Mouse (Mus musculus): Measurements from ENCODE around the gene Spryd3.

DNA sequence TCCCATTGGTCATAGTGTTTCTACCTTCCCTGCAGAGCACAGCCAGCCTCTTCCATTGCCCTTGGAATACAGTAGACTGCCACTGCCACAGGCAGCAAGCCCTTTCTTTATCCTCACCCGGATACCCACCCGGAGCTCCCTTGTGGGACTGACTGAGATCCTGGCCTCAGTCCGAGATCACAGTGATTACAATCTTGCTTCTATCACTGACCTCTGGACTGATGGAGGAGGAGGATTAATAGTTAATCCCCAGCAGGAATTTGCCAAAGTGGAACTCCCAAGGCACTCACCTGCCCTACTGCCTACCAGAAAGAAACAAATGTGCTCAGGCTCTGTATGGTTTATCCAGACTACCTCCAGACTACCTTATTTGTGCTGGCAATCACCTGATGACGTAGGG lies 13.5 kb upstream of the Spryd3 start:
- no peak for TF ChIP-seq TCF12 (IDR thresholded peaks at IDR 0.05; ENCODE audit: low read depth, low read length)
- no peak for TF ChIP-seq GATA1 (IDR thresholded peaks at IDR 0.05; ENCODE audit: low read depth, low read length)
- no peak for TF ChIP-seq EP300 (IDR thresholded peaks at IDR 0.05; ENCODE audit: low read depth in 1 of 2, low read length in 2 of 2)
- TF ChIP-seq CTCF (IDR thresholded peaks at IDR 0.05 in 2 of 3, conservative IDR thresholded peaks at IDR 0.05 in 1 of 3; ENCODE audit: control insufficient read depth in 1 of 3, insufficient read depth in 1 of 3, low read depth in 2 of 3, low read length in 3 of 3, poor library complexity in 1 of 3, severe bottlenecking in 1 of 3), result no peak
- TF ChIP-seq HCFC1 (IDR thresholded peaks at IDR 0.05; ENCODE audit: low read depth, low read length), result no peak
- no peak for TF ChIP-seq MAX (IDR thresholded peaks at IDR 0.05; ENCODE audit: low read length)
- no peak for TF ChIP-seq POLR2A (IDR thresholded peaks at IDR 0.05; ENCODE audit: control insufficient read depth in 1 of 2, insufficient read depth in 1 of 2, low read depth in 1 of 2, low read length in 2 of 2, poor library complexity in 1 of 2)
- TF ChIP-seq MAFK (IDR thresholded peaks at IDR 0.05; ENCODE audit: borderline replicate concordance, low read depth, low read length), result no peak
- TF ChIP-seq KAT2A (conservative IDR thresholded peaks at IDR 0.05; ENCODE audit: low read depth, low read length), result no peak
- no peak for TF ChIP-seq CHD2 (IDR thresholded peaks at IDR 0.05; ENCODE audit: low read length)
- no peak for TF ChIP-seq MXI1 (IDR thresholded peaks at IDR 0.05; ENCODE audit: low read depth, low read length)
- no peak for TF ChIP-seq ETS1 (IDR thresholded peaks at IDR 0.05; ENCODE audit: low read depth, low read length)
